Mouse (Mus musculus) cerebellum, adult 2 months (tissue): ENCODE results near the gene Ptdss2.

Experiments used
- CTCF ChIP-seq: fragments of 200-500 bp; IDR thresholded peaks from 2 replicates; pipeline ENCODE4 v1.5.1; 2011; ENCODE audit warnings: low read depth, mild to moderate bottlenecking, control low read depth, low read length, moderate library complexity, borderline replicate concordance; ENCODE audit not compliant: insufficient read depth
- POLR2A ChIP-seq: fragments of 200-500 bp; IDR thresholded peaks from 2 replicates; pipeline ENCODE4 v1.6.1; 2011; ENCODE audit warnings: low read length, control low read depth, borderline replicate concordance; ENCODE audit not compliant: insufficient read depth

DNA sequence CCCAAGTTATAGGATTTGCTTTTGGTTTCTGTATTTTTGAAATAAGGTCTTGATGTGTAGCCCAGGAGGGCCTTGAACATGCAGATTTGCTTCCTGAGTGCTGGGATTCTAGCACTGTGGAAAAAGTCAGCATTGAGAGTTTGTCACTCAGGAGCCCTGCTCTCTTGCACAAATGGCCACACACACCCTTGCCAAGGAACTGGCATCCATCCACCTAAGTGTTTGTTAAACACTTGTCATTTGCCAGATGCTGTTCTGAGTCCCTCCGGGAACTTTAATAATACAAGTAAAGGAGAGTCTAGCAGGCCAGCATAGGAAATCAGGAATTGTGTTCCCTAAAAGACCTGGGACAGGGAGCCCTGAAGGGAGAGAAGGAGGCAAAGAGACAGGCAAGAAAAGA lies 47.1 kb downstream of the Ptdss2 start:
- TF ChIP-seq POLR2A = no peak
- no peak for TF ChIP-seq CTCF
